Mouse (Mus musculus) small intestine, adult 2 months (tissue): ENCODE measurements around the gene Adgrg6. TPM values are rescaled to one million over a fixed set of nuclear protein-coding genes. Genes with fewer than 3 reads are reported as not detected.

Source experiments
- H3K27ac ChIP-seq: fragments of 200-500 bp; 2 replicates; pipeline ENCODE4 v1.5.1; 2012; ENCODE audit warnings: low read depth, low read length, control low read depth, inconsistent platforms; ENCODE audit not compliant: insufficient read depth
- H3K27me3 ChIP-seq: fragments of 200-500 bp; 2 replicates; pipeline ENCODE4 v1.6.1; 2012; ENCODE audit warnings: mild to moderate bottlenecking, moderate library complexity, low read length, inconsistent platforms; ENCODE audit not compliant: control insufficient read depth, insufficient read depth
- H3K36me3 ChIP-seq: fragments of 200-500 bp; 2 replicates; pipeline ENCODE4 v1.6.1; 2012; ENCODE audit warnings: mild to moderate bottlenecking, low read length, control low read depth, inconsistent platforms; ENCODE audit not compliant: control insufficient read depth, insufficient read depth
- H3K4me1 ChIP-seq: fragments of 200-500 bp; 2 replicates; pipeline ENCODE4 v1.6.1; 2012; ENCODE audit warnings: low read length, inconsistent platforms, mixed read lengths; ENCODE audit not compliant: control insufficient read depth, insufficient read depth, insufficient read length
- H3K4me3 ChIP-seq: fragments of 200-500 bp; 2 replicates; pipeline ENCODE4 v1.5.1; 2012; ENCODE audit warnings: low read depth, mild to moderate bottlenecking, control low read depth, inconsistent platforms, low read length, moderate library complexity
- CTCF ChIP-seq: fragments of 200-500 bp; IDR thresholded peaks from 2 replicates; pipeline ENCODE4 v1.5.1; 2012; ENCODE audit warnings: low read depth, mild to moderate bottlenecking, control low read depth, inconsistent platforms, low read length, moderate library complexity, mixed read lengths; ENCODE audit not compliant: insufficient replicate concordance, insufficient read length; ENCODE audit errors: extremely low read depth
- POLR2A ChIP-seq: fragments of 200-500 bp; IDR thresholded peaks from 2 replicates; pipeline ENCODE4 v1.6.1; 2012; ENCODE audit warnings: low read depth, mild to moderate bottlenecking, control low read depth, inconsistent platforms, low read length, moderate library complexity
- WGBS: fragments of 180-500 bp; shearing (Covaris S2); methylation state at CpG from one replicate; pipeline ENCODE4 v1.1.7; 2018; 5-methylcytosine and 5-hydroxymethylcytosine counted together
- polyA plus RNA-seq: library from polyadenylated mRNA; depleted of rRNA; stranded (reverse); fragments of >200 nt; gene quantifications from 2 replicates; pipeline ENCODE4 v1.2.3, GENCODE M21; 2012

Gene Adgrg6
- polyA plus RNA-seq, 1 experiment, result 0.82 TPM

DNA sequence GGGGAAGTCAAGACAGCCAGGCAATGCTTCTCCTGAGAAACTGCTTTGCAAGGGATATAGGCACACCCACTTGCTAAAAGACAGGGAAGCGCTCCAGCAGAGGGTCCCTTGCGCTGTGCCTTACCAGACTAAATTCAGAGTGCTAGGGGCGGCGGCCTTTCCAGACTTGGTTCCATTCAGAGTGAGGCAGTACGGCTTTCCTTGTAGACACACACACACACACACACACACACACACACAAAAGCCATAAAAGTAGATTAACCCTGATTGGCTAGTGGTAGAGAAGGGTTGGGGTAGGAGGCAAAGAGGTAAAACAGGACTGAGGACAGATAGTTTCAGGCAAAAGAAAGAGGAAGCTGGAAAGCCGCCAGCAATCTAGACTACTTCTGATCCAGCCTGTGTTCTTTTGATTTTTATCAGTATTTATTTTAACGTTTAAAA, 672 bp upstream of the Adgrg6 start:
- no peak overlapping the region for H3K27ac ChIP-seq

GRCm38 (mm10) chr10:14544608-14544940, 885 bp downstream of the Adgrg6 start:
- H3K4me3 ChIP-seq, result peak overlapping the region; percentile 70
- no peaks in the 10 kb centered on the region for H3K4me1 ChIP-seq
- H3K27me3 ChIP-seq, result no peaks in the 10 kb centered on the region
- TF ChIP-seq POLR2A (no peak), CTCF (no peak)
- H3K36me3 ChIP-seq, result no peaks in the 10 kb centered on the region
- no peak overlapping the region for H3K27ac ChIP-seq
- 6% methylated on average over 9 of the region's 9 CpGs for WGBS

More for the DNA sequence above, 672 bp upstream of the Adgrg6 start:
- TF ChIP-seq CTCF, result no peak
- no peak for TF ChIP-seq POLR2A
- WGBS, result 12% methylated on average over 7 of the region's 7 CpGs
- Histone ChIP-seq H3K36me3 (no peaks in the 10 kb centered on the region), H3K4me1 (no peaks in the 10 kb centered on the region), H3K27me3 (no peaks in the 10 kb centered on the region), H3K4me3 (peak overlapping the region; percentile 28; the same call in 1 of the 2 replicates)

DNA sequence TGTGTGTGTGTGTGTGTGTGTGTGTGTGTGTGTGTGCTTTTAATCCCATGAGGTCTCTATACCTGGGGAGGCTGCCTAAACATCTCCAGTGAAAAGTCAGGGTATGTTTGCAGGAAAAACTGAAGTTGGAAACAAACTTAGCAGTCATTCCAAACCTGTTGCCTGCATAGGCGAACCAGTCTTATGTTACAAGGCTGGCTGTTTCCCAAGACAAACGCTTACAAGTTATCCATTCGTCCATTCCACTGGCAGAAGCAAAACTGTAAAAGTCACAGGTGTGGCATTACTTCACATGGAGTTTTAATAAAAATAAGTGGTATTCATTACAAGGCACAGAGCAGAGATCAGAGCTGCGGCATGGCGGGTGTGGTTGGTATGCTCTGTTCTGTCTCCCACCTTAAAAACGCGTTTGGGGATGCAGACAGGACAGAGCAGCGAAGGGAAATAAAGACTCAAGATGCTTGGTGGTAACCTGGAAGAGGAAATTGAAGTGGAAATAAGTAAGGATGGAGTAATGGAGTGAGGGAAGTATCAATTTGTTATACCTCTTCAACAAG, 1.9 kb downstream of the Adgrg6 start:
- TF ChIP-seq POLR2A (no peak), CTCF (no peak)
- no peaks in the 10 kb centered on the region for H3K27me3 ChIP-seq
- H3K27ac ChIP-seq, result no peak overlapping the region
- H3K4me3 ChIP-seq, result no peak overlapping the region
- no peaks in the 10 kb centered on the region for H3K36me3 ChIP-seq
- H3K4me1 ChIP-seq, result no peaks in the 10 kb centered on the region
- WGBS, result 62% methylated on average over 8 of the region's 8 CpGs

DNA sequence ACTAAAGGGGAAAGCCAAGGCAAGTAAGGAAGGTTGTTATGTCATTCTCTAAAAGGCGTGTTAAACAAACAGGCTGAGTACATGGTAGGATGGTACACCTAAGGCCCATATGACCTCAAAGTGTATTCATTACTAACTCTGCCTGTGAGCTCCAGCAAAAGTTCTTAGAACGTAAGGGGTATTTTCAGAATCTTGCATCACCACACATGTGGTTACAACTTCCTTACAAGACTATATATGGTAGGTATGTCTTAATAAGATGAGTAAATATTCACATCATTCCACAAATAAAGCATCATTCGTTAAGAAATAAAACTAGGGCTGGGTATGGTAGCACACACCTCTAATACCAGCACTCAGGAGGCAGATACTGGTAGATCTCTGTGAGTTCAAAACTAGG, 8.4 kb downstream of the Adgrg6 start:
- no peaks in the 10 kb centered on the region for H3K4me1 ChIP-seq
- WGBS, result 81% methylated on average over 3 of the region's 3 CpGs
- H3K4me3 ChIP-seq, result no peak overlapping the region
- no peaks in the 10 kb centered on the region for H3K27me3 ChIP-seq
- no peak overlapping the region for H3K27ac ChIP-seq
- no peaks in the 10 kb centered on the region for H3K36me3 ChIP-seq
- TF ChIP-seq CTCF (no peak), POLR2A (no peak)

- WGBS, result 67% methylated on average over 3 of the region's 3 CpGs
- Histone ChIP-seq H3K4me3 (no peak overlapping the region), H3K27me3 (no peaks in the 10 kb centered on the region), H3K4me1 (no peaks in the 10 kb centered on the region), H3K27ac (no peak overlapping the region), H3K36me3 (no peaks in the 10 kb centered on the region)
- TF ChIP-seq CTCF (no peak), POLR2A (no peak)
Measured at GRCm38 (mm10) chr10:14531090-14531489, 14.4 kb downstream of the Adgrg6 start.

DNA sequence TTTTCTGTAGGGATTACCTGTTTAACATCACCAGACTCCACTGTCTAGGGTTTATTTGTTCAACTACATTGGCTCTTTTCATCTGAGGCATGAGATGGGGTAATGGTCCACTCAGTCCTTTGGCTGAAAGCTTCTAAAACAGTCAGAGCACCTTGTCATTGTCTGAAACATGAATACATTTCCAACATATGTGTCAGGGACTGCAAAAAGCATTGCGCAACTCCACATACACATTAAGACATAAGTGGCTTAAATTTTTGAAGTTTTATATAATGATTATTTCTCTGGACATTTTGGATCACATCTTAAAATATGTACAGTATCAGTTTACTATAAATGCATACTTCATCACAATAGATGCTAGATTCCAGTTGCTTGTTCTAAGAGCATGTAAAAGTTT, 14.8 kb downstream of the Adgrg6 start:
- H3K4me3 ChIP-seq, result no peak overlapping the region
- H3K36me3 ChIP-seq, result no peaks in the 10 kb centered on the region
- TF ChIP-seq CTCF (no peak), POLR2A (no peak)
- H3K27ac ChIP-seq, result no peak overlapping the region
- 100% methylated on average over 1 of the region's 1 CpGs for WGBS
- no peaks in the 10 kb centered on the region for H3K27me3 ChIP-seq
- H3K4me1 ChIP-seq, result no peaks in the 10 kb centered on the region

- WGBS, result 65% methylated on average over 2 of the region's 2 CpGs
- Histone ChIP-seq H3K27ac (no peak overlapping the region), H3K4me3 (no peak overlapping the region), H3K27me3 (no peaks in the 10 kb centered on the region), H3K4me1 (no peaks in the 10 kb centered on the region), H3K36me3 (no peaks in the 10 kb centered on the region)
- TF ChIP-seq CTCF (no peak), POLR2A (no peak)
Measured at GRCm38 (mm10) chr10:14527765-14528164, 17.7 kb downstream of the Adgrg6 start.

GRCm38 (mm10) chr10:14522729-14523128, 22.7 kb downstream of the Adgrg6 start:
- no peaks in the 10 kb centered on the region for H3K4me1 ChIP-seq
- no peak overlapping the region for H3K27ac ChIP-seq
- H3K36me3 ChIP-seq, result no peaks in the 10 kb centered on the region
- H3K27me3 ChIP-seq, result no peaks in the 10 kb centered on the region
- no peak overlapping the region for H3K4me3 ChIP-seq
- TF ChIP-seq POLR2A (no peak), CTCF (no peak)
- WGBS, result 86% methylated on average over 5 of the region's 5 CpGs
